ENCODE assay signal across 16 mouse cellular contexts in the genomic region with DNA sequence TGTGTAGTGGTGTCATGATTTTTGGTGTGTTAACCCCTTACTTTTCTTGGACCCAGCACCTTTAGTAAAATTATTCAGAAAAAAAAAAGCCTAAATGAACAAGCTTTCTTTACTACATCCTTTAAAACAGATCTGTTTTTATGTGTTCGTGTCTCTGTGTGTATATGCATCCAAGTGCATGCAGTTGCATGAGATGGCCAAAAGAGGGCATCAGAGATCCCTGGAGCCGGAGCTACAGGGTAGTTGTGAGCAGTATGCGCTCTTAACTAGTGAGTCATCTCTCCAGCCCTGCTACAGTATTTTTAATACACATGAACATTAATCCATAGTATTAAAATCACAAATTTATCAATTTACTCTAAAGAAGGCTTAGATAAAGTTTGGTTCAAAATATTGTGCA. TPM values are rescaled to one million over a fixed set of nuclear protein-coding genes. Genes with fewer than 3 reads are reported as not detected.
DNase-seq lines count a peak whose midpoint lies in the region; ATAC-seq and TF ChIP-seq lines count a peak whose summit lies in the region.
"Had no signal": no experiment of that assay in that cellular context is flagged by ENCODE, and none has a peak within 500 bp of the region (broad histone marks: within the 10 kb centered on the region; RNA-seq: fewer than 3 reads in every experiment).

No protein-coding gene starts in this region.

- H3K27me3 ChIP-seq in kidney, adult 2 months (replicated peaks; ENCODE audit: control insufficient read depth, insufficient read depth, low read length), result no peaks in the 10 kb centered on the region
- H3K27me3 ChIP-seq in kidney, embryonic 15.5 days, result no peaks in the 10 kb centered on the region
- H3K27me3 ChIP-seq in lung, embryonic 14.5 days (ENCODE audit: insufficient read depth, low read length), result no peaks in the 10 kb centered on the region
- H3K27me3 ChIP-seq in Patski, result no peaks in the 10 kb centered on the region
- H3K27me3 ChIP-seq in small intestine, adult 2 months (ENCODE audit: control insufficient read depth, insufficient read depth, low read length), result no peaks in the 10 kb centered on the region
- H3K27me3 ChIP-seq: forebrain, embryonic 13.5 days; lung, embryonic 15.5 days; midbrain, embryonic 12.5 days had no signal

- in situ Hi-C loops in Patski (cut with MboI; ENCODE audit: low pct_unique_long_range_greater_than_20kb), result no loop called here

- no peak for DNase-seq in kidney, adult 2 months
- no peak for DNase-seq in lung, embryonic 14.5 days
- DNase-seq in lung, postnatal 36 days, result no peak
- no peak for DNase-seq in Patski (ENCODE audit: low read depth, low spot score)
- no peak for DNase-seq in ovary, adult 18-20 months (ENCODE audit: low spot score)
- DNase-seq: adrenal gland, adult 8-10 months; cerebellum, adult 9-10 months; gastrocnemius, postnatal 10 days; heart, adult 18-20 months; kidney, adult 9 months had no signal

- 95% methylated on average over 3 of the region's 3 CpGs for WGBS in kidney, adult 2 months
- WGBS in kidney, embryonic 15.5 days, result 94% methylated on average over 3 of the region's 3 CpGs
- WGBS in lung, embryonic 14.5 days, result 94% methylated on average over 3 of the region's 3 CpGs
- WGBS in small intestine, adult 2 months, result 94% methylated on average over 3 of the region's 3 CpGs

- ATAC-seq in kidney, embryonic 15.5 days (replicated peaks; ENCODE audit: low FRiP score), result no peak
- no peak for ATAC-seq in lung, embryonic 14.5 days (ENCODE audit: insufficient read depth)
- no peak for ATAC-seq in Patski
- ATAC-seq: forebrain, embryonic 13.5 days had no signal

- POLR2A ChIA-PET in Patski (lab: Charles Lee), result no interaction called here

- no peaks in the 10 kb centered on the region for H3K36me3 ChIP-seq in kidney, adult 2 months (ENCODE audit: control insufficient read depth, insufficient read depth, low read length)
- H3K36me3 ChIP-seq in kidney, embryonic 15.5 days, result no peaks in the 10 kb centered on the region
- H3K36me3 ChIP-seq in lung, embryonic 14.5 days (ENCODE audit: insufficient read depth), result no peaks in the 10 kb centered on the region
- H3K36me3 ChIP-seq in small intestine, adult 2 months (ENCODE audit: control insufficient read depth, insufficient read depth, low read length), result no peaks in the 10 kb centered on the region
- H3K36me3 ChIP-seq: G1E; lung, embryonic 15.5 days; midbrain, embryonic 12.5 days had no signal

- CTCF ChIA-PET in Patski (lab: Charles Lee), result interaction anchor here (0.9 to 3.0 kb wide), 4 partner anchors 9 to 97 kb away, joined by 3 to 13 read pairs (median 8); no protein-coding TSS in a partner anchor

- no peak overlapping the region for H3K4me2 ChIP-seq in kidney, embryonic 15.5 days
- no peak overlapping the region for H3K4me2 ChIP-seq in lung, embryonic 14.5 days
- H3K4me2 ChIP-seq: forebrain, embryonic 13.5 days; lung, embryonic 15.5 days; midbrain, embryonic 12.5 days had no signal

- no peak for TF ChIP-seq POLR2A in kidney, adult 2 months (IDR thresholded peaks at IDR 0.05; ENCODE audit: low read depth, low read length)
- no peak for TF ChIP-seq POLR2A in small intestine, adult 2 months (IDR thresholded peaks at IDR 0.05; ENCODE audit: low read depth, low read length)

- H3K4me1 ChIP-seq in kidney, adult 2 months (ENCODE audit: control insufficient read depth, insufficient read depth, low read length), result peaks cover 5% of the 10 kb centered on the region; the same call in 1 of the 2 replicates
- peaks cover 18% of the 10 kb centered on the region for H3K4me1 ChIP-seq in kidney, embryonic 15.5 days
- no peaks in the 10 kb centered on the region for H3K4me1 ChIP-seq in lung, embryonic 14.5 days (ENCODE audit: insufficient read depth)
- H3K4me1 ChIP-seq in small intestine, adult 2 months (ENCODE audit: control insufficient read depth, insufficient read depth, insufficient read length, low read length), result peaks cover 3% of the 10 kb centered on the region; the same call in 1 of the 2 replicates

- no peaks in the 10 kb centered on the region for H3K9me3 ChIP-seq in kidney, embryonic 15.5 days (replicated peaks)
- H3K9me3 ChIP-seq in lung, embryonic 14.5 days (ENCODE audit: low read depth, low read length), result no peaks in the 10 kb centered on the region
- H3K9me3 ChIP-seq: forebrain, embryonic 13.5 days; lung, embryonic 15.5 days; midbrain, embryonic 12.5 days had no signal

- TF ChIP-seq CTCF in kidney, adult 2 months (conservative IDR thresholded peaks at IDR 0.05; ENCODE audit: insufficient read depth, insufficient read length, low read depth, low read length), result peak; percentile 29; the same call in 1 of the 2 replicates
- peak; percentile 42 for TF ChIP-seq CTCF in lung, embryonic 14.5 days (IDR thresholded peaks at IDR 0.05; ENCODE audit: low read depth)
- TF ChIP-seq CTCF in Patski (IDR thresholded peaks at IDR 0.05), result peak; percentile 64
- TF ChIP-seq CTCF in small intestine, adult 2 months (IDR thresholded peaks at IDR 0.05; ENCODE audit: extremely low read depth, insufficient read length, insufficient replicate concordance, low read depth, low read length), result peak; percentile 34; the same call in 1 of the 2 replicates

- no peak overlapping the region for H3K4me3 ChIP-seq in kidney, adult 2 months (ENCODE audit: insufficient read depth, low read depth, low read length)
- H3K4me3 ChIP-seq in kidney, embryonic 15.5 days (replicated peaks), result no peak overlapping the region
- no peak overlapping the region for H3K4me3 ChIP-seq in lung, embryonic 14.5 days (ENCODE audit: low read depth, low read length)
- no peak overlapping the region for H3K4me3 ChIP-seq in small intestine, adult 2 months (ENCODE audit: low read depth, low read length)
- H3K4me3 ChIP-seq: forebrain, embryonic 13.5 days; lung, embryonic 15.5 days; midbrain, embryonic 12.5 days had no signal

- no peak overlapping the region for H3K27ac ChIP-seq in kidney, adult 2 months (ENCODE audit: insufficient read depth, low read depth, low read length)
- H3K27ac ChIP-seq in kidney, embryonic 15.5 days, result no peak overlapping the region
- no peak overlapping the region for H3K27ac ChIP-seq in lung, embryonic 14.5 days (ENCODE audit: low read depth)
- no peak overlapping the region for H3K27ac ChIP-seq in small intestine, adult 2 months (ENCODE audit: insufficient read depth, low read depth, low read length)
- H3K27ac ChIP-seq: forebrain, embryonic 13.5 days; lung, embryonic 15.5 days; midbrain, embryonic 12.5 days had no signal

- no peak overlapping the region for H3K9ac ChIP-seq in kidney, embryonic 15.5 days
- no peak overlapping the region for H3K9ac ChIP-seq in lung, embryonic 14.5 days
- H3K9ac ChIP-seq: forebrain, embryonic 13.5 days; lung, embryonic 15.5 days; midbrain, embryonic 12.5 days had no signal

RNA-seq across cellular contexts. Expression of a gene that starts 14.0 kb away (rescaled TPM):
- polyA plus RNA-seq in kidney, adult 2 months (2012; rRNA removed), result 55.4 and 73.5 TPM in 2 replicates
- 81.2 and 84.2 TPM in 2 replicates for polyA plus RNA-seq in kidney, embryonic 15.5 days (2015; fragmentation: Nextera tagmentation; extraction: Ambion mirVana)
- 47.3 and 48.0 TPM in 2 replicates for polyA plus RNA-seq in lung, embryonic 14.5 days (2014; fragmentation: Nextera tagmentation; extraction: Ambion mirVana)
- polyA plus RNA-seq in Patski (2021), result 200 TPM
- 1.7 and 3.7 TPM in 2 replicates for polyA plus RNA-seq in small intestine, adult 2 months (2012; rRNA removed)
- polyA plus RNA-seq: G1E had no signal

Comparison
In these comparisons a context has a peak if more than half of its experiments do, and no peak if none do; other contexts are left out.
1. RNA of a gene that starts 14.0 kb away (polyA plus RNA-seq): 200 TPM in Patski (single experiment), 81.2 to 84.2 TPM in kidney, embryonic 15.5 days, 55.4 to 73.5 TPM in kidney, adult 2 months and 47.3 to 48.0 TPM in lung, embryonic 14.5 days; 1.7 to 3.7 TPM in small intestine, adult 2 months; every median in the first group is over 10 times any median in the second.
2. Peak in every context shown above with its lines, with median percentiles within 50 percentile points of each other: CTCF ChIP-seq.